Mouse (Mus musculus): ENCODE measurements around the gene Gdap2. TPM values are rescaled to one million over a fixed set of nuclear protein-coding genes. Genes with fewer than 3 reads are reported as not detected.

Gdap2 gene
- polyA plus RNA-seq, 1 experiment from 2014 or later: 28.1 TPM

Other genes with a start within 250 kb of the Gdap2 start
- 43.7 and 51.2 TPM in 2 replicates for gene Wdr3, start within 50 bp of the Gdap2 start, polyA plus RNA-seq (2015; fragmentation: Nextera tagmentation; extraction: Ambion mirVana)

All from embryonic facial prominence, embryonic 13.5 days (tissue).